Comparison of ENCODE assay signal across 19 mouse cellular contexts in the genomic region with DNA sequence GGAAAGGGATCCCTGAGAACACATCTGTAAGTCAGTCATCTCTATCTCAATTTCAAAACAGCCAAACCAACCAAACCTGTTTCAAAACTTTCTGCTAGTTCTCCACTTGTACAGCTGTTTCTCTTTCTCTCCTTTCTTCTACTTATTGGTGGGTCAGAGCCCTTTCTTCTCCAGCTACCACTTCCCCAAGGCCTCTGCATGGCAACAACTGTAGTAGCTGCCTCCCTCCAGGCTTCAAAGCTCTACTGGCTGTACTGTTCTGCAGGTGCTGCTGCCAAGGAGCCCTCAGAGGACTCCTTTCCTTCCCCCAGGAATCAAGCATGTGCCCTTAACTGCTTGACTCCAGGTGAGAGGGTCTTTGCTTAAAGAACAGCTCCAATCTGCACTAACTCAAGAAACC.
"Had no signal": no experiment of that assay in that cellular context is flagged by ENCODE, and none has a peak within 500 bp of the region (broad histone marks: within the 10 kb centered on the region; RNA-seq: fewer than 3 reads in every experiment).

No protein-coding gene starts in this region.

- DNase-seq: kidney, adult 11 months; kidney, adult 8-10 months; kidney, postnatal 10 days; kidney, postnatal 4 days; liver; liver, embryonic 13.5 days; lung, embryonic 14.5 days; right cerebral cortex, postnatal 25 days; spleen, adult 18-20 months had no signal

- H3K9me3 ChIP-seq: kidney, embryonic 15.5 days; limb, embryonic 10.5 days; limb, embryonic 13.5 days; liver, embryonic 13.5 days; midbrain, embryonic 12.5 days; midbrain, embryonic 15.5 days; neural tube, embryonic 12.5 days; neural tube, embryonic 15.5 days; stomach, embryonic 15.5 days had no signal

- H3K27ac ChIP-seq: kidney, embryonic 15.5 days; limb, embryonic 10.5 days; limb, embryonic 13.5 days; liver, embryonic 13.5 days; macrophage; midbrain, embryonic 12.5 days; midbrain, embryonic 15.5 days; neural tube, embryonic 12.5 days; neural tube, embryonic 15.5 days; stomach, embryonic 15.5 days had no signal

- H3K9ac ChIP-seq: kidney, embryonic 15.5 days; limb, embryonic 13.5 days; liver, embryonic 13.5 days; lung, embryonic 14.5 days; midbrain, embryonic 12.5 days; midbrain, embryonic 15.5 days; neural tube, embryonic 12.5 days; neural tube, embryonic 15.5 days; stomach, embryonic 15.5 days had no signal

- H3K36me3 ChIP-seq: liver, embryonic 13.5 days; midbrain, embryonic 12.5 days; midbrain, embryonic 15.5 days; neural tube, embryonic 12.5 days; neural tube, embryonic 15.5 days; stomach, embryonic 15.5 days had no signal

- H3K27me3 ChIP-seq: kidney, embryonic 15.5 days; limb, embryonic 13.5 days; liver, embryonic 13.5 days; midbrain, embryonic 12.5 days; midbrain, embryonic 15.5 days; neural tube, embryonic 12.5 days; neural tube, embryonic 15.5 days; stomach, embryonic 15.5 days had no signal

- ATAC-seq: lung, postnatal 0 days; midbrain, embryonic 15.5 days had no signal

- H3K4me3 ChIP-seq: kidney, embryonic 15.5 days; limb, embryonic 10.5 days; limb, embryonic 13.5 days; liver, embryonic 13.5 days; midbrain, embryonic 12.5 days; midbrain, embryonic 15.5 days; neural tube, embryonic 12.5 days; neural tube, embryonic 15.5 days; stomach, embryonic 15.5 days had no signal

- H3K4me1 ChIP-seq: kidney, embryonic 15.5 days; midbrain, embryonic 12.5 days; midbrain, embryonic 15.5 days; neural tube, embryonic 12.5 days; stomach, embryonic 15.5 days had no signal

- H3K4me2 ChIP-seq: kidney, embryonic 15.5 days; limb, embryonic 13.5 days; liver, embryonic 13.5 days; lung, embryonic 14.5 days; midbrain, embryonic 12.5 days; midbrain, embryonic 15.5 days; neural tube, embryonic 12.5 days; neural tube, embryonic 15.5 days; stomach, embryonic 15.5 days had no signal
